Mouse (Mus musculus): Measurements from ENCODE around the gene Zfp982. TPM values are rescaled to one million over a fixed set of nuclear protein-coding genes. Genes with fewer than 3 reads are reported as not detected.
"Not testable (repeated sequence)": the region's sequence is repeated elsewhere in the genome, so short reads cannot be mapped to it uniquely, and the experiment has no call there.

Gene Zfp982
- total RNA-seq, 1 experiment, result 40.5 TPM

GRCm38 (mm10) chr4:147518981-147519380 is 26.8 kb downstream of the Zfp982 start:
- Histone ChIP-seq H3K4me3 (ENCODE audit: insufficient read depth in 1 of 2, low read depth in 1 of 2, low read length in 2 of 2, poor library complexity in 1 of 2, severe bottlenecking in 1 of 2) (no peak overlapping the region), H3K27ac (ENCODE audit: insufficient read depth, low read depth, low read length, poor library complexity, severe bottlenecking) (no peak overlapping the region), H3K36me3 (ENCODE audit: control insufficient read depth, insufficient read depth, low read length, poor library complexity, severe bottlenecking) (no peaks in the 10 kb centered on the region; the same call in 1 of the 2 replicates), H3K4me1 (ENCODE audit: control insufficient read depth in 2 of 2, insufficient read depth in 2 of 2, low read length in 2 of 2, poor library complexity in 1 of 2) (no peaks in the 10 kb centered on the region), H3K9ac (ENCODE audit: insufficient read depth, low read depth, low read length, poor library complexity, severe bottlenecking) (no peak overlapping the region), H3K9me3 (ENCODE audit: control insufficient read depth, insufficient read depth, low read depth, low read length) (0 out of 2 replicates have a peak, but pooled peaks cover 5% of the 10 kb centered on the region)
- TF ChIP-seq ZC3H11A (IDR thresholded peaks at IDR 0.05; ENCODE audit: borderline replicate concordance, low read depth, low read length) (no peak), HCFC1 (IDR thresholded peaks at IDR 0.05; ENCODE audit: borderline replicate concordance, insufficient read depth, low read length) (no peak), MAFK (IDR thresholded peaks at IDR 0.05; ENCODE audit: insufficient read depth, low read depth, low read length) (no peak), CHD2 (IDR thresholded peaks at IDR 0.05; ENCODE audit: low read depth, low read length) (no peak), ZNF384 (IDR thresholded peaks at IDR 0.05; ENCODE audit: low read depth, low read length) (no peak)
- in situ Hi-C loops (cut with MboI; ENCODE audit: low sequenced_read_pairs in 2 of 2, unreplicated experiment in 2 of 2), result loop anchor here (5.0 kb wide), 1 partner anchor 1962 kb away; no protein-coding TSS in a partner anchor
- no peak for DNase-seq (ENCODE audit: low read depth, low spot score)

GRCm38 (mm10) chr4:147520100-147520499 is 27.9 kb downstream of the Zfp982 start:
- Histone ChIP-seq H3K4me1 (ENCODE audit: control insufficient read depth in 2 of 2, insufficient read depth in 2 of 2, low read length in 2 of 2, poor library complexity in 1 of 2) (no peaks in the 10 kb centered on the region), H3K4me3 (ENCODE audit: insufficient read depth in 1 of 2, low read depth in 1 of 2, low read length in 2 of 2, poor library complexity in 1 of 2, severe bottlenecking in 1 of 2) (no peak overlapping the region), H3K9me3 (ENCODE audit: control insufficient read depth, insufficient read depth, low read depth, low read length) (0 out of 2 replicates have a peak, but pooled peaks cover 5% of the 10 kb centered on the region), H3K27ac (ENCODE audit: insufficient read depth, low read depth, low read length, poor library complexity, severe bottlenecking) (no peak overlapping the region), H3K36me3 (ENCODE audit: control insufficient read depth, insufficient read depth, low read length, poor library complexity, severe bottlenecking) (no peaks in the 10 kb centered on the region; the same call in 1 of the 2 replicates), H3K9ac (ENCODE audit: insufficient read depth, low read depth, low read length, poor library complexity, severe bottlenecking) (no peak overlapping the region)
- in situ Hi-C loops (cut with MboI; ENCODE audit: low sequenced_read_pairs in 2 of 2, unreplicated experiment in 2 of 2), result loop anchor here (10.0 kb wide), 1 partner anchor 275 kb away; no protein-coding TSS in a partner anchor
- no peak for DNase-seq (ENCODE audit: low read depth, low spot score)
- TF ChIP-seq ZC3H11A (IDR thresholded peaks at IDR 0.05; ENCODE audit: borderline replicate concordance, low read depth, low read length) (no peak), ZNF384 (IDR thresholded peaks at IDR 0.05; ENCODE audit: low read depth, low read length) (no peak), CHD2 (IDR thresholded peaks at IDR 0.05; ENCODE audit: low read depth, low read length) (no peak), MAFK (IDR thresholded peaks at IDR 0.05; ENCODE audit: insufficient read depth, low read depth, low read length) (no peak), HCFC1 (IDR thresholded peaks at IDR 0.05; ENCODE audit: borderline replicate concordance, insufficient read depth, low read length) (no peak)

DNA sequence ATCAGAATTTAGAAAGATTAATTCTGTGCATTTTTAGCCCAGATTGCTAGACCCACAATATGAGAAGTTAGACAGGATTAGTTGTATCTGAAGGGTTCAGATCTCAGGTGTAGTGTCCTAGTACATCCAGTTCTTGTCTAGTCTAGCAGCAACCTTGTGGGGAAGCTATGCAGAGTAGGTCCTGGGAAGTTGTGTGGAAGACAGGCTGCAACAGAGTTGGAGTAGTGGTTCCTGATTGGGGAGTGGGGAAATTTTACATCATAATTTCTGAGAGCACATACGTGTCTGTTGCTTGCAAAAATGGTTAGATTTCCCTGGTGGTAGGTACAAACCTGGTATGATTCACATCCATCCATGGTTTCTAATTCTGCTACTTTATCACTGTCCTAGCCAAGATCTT is 32.9 kb downstream of the Zfp982 start:
- Histone ChIP-seq H3K4me3 (ENCODE audit: insufficient read depth in 1 of 2, low read depth in 1 of 2, low read length in 2 of 2, poor library complexity in 1 of 2, severe bottlenecking in 1 of 2) (no peak overlapping the region), H3K4me1 (ENCODE audit: control insufficient read depth in 2 of 2, insufficient read depth in 2 of 2, low read length in 2 of 2, poor library complexity in 1 of 2) (no peaks in the 10 kb centered on the region), H3K9ac (ENCODE audit: insufficient read depth, low read depth, low read length, poor library complexity, severe bottlenecking) (no peak overlapping the region), H3K9me3 (ENCODE audit: control insufficient read depth, insufficient read depth, low read depth, low read length) (peaks cover 9% of the 10 kb centered on the region), H3K27ac (ENCODE audit: insufficient read depth, low read depth, low read length, poor library complexity, severe bottlenecking) (no peak overlapping the region), H3K36me3 (ENCODE audit: control insufficient read depth, insufficient read depth, low read length, poor library complexity, severe bottlenecking) (no peaks in the 10 kb centered on the region)
- TF ChIP-seq ZC3H11A (IDR thresholded peaks at IDR 0.05; ENCODE audit: borderline replicate concordance, low read depth, low read length) (no peak), HCFC1 (IDR thresholded peaks at IDR 0.05; ENCODE audit: borderline replicate concordance, insufficient read depth, low read length) (no peak), ZNF384 (IDR thresholded peaks at IDR 0.05; ENCODE audit: low read depth, low read length) (no peak), MAFK (IDR thresholded peaks at IDR 0.05; ENCODE audit: insufficient read depth, low read depth, low read length) (no peak), CHD2 (IDR thresholded peaks at IDR 0.05; ENCODE audit: low read depth, low read length) (no peak)
- in situ Hi-C loops (cut with MboI; ENCODE audit: low sequenced_read_pairs in 2 of 2, unreplicated experiment in 2 of 2), result loop anchor here (10.0 kb wide), 1 partner anchor 270 kb away; no protein-coding TSS in a partner anchor
- no peak for DNase-seq (ENCODE audit: low read depth, low spot score)

DNA sequence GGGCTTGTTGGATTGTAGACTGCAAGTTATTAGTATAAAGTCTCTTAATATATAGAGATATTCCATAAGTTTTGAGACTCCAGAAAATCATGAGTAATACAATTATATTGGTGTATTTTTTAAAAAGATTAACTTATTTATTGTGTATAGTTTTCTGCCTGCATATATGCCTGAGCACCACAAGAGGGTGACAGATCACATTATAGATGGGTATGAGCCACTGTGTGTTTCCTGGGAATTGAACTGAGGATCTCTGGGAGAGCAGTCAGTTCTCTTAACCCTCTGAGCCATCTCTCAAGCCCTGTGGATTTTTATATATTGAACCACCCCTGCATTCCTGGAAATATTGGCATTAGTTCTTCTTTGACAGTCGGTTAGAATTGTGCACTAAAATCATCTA is 38.1 kb downstream of the Zfp982 start:
- H3K36me3 ChIP-seq (ENCODE audit: control insufficient read depth, insufficient read depth, low read length, poor library complexity, severe bottlenecking), result no peaks in the 10 kb centered on the region
- no peak for TF ChIP-seq ZC3H11A (IDR thresholded peaks at IDR 0.05; ENCODE audit: borderline replicate concordance, low read depth, low read length)
- TF ChIP-seq ZNF384 (IDR thresholded peaks at IDR 0.05; ENCODE audit: low read depth, low read length), result no peak
- TF ChIP-seq HCFC1 (IDR thresholded peaks at IDR 0.05; ENCODE audit: borderline replicate concordance, insufficient read depth, low read length), result no peak
- no peak for TF ChIP-seq MAFK (IDR thresholded peaks at IDR 0.05; ENCODE audit: insufficient read depth, low read depth, low read length)
- no peak for TF ChIP-seq CHD2 (IDR thresholded peaks at IDR 0.05; ENCODE audit: low read depth, low read length)
- H3K9ac ChIP-seq (ENCODE audit: insufficient read depth, low read depth, low read length, poor library complexity, severe bottlenecking), result no peak overlapping the region
- H3K9me3 ChIP-seq (ENCODE audit: control insufficient read depth, insufficient read depth, low read depth, low read length), result peaks cover 6% of the 10 kb centered on the region
- H3K4me1 ChIP-seq (ENCODE audit: control insufficient read depth in 2 of 2, insufficient read depth in 2 of 2, low read length in 2 of 2, poor library complexity in 1 of 2), result no peaks in the 10 kb centered on the region; a peak in 1 of 4 replicates
- in situ Hi-C loops (cut with MboI; ENCODE audit: low sequenced_read_pairs in 2 of 2, unreplicated experiment in 2 of 2), result no loop called here
- H3K4me3 ChIP-seq (ENCODE audit: insufficient read depth in 1 of 2, low read depth in 1 of 2, low read length in 2 of 2, poor library complexity in 1 of 2, severe bottlenecking in 1 of 2), result no peak overlapping the region
- DNase-seq (ENCODE audit: low read depth, low spot score), result no peak
- no peak overlapping the region for H3K27ac ChIP-seq (ENCODE audit: insufficient read depth, low read depth, low read length, poor library complexity, severe bottlenecking)

- DNase-seq (ENCODE audit: low read depth, low spot score); H3K4me3 ChIP-seq (ENCODE audit: insufficient read depth in 1 of 2, low read depth in 1 of 2, low read length in 2 of 2, poor library complexity in 1 of 2, severe bottlenecking in 1 of 2); H3K9ac ChIP-seq (ENCODE audit: insufficient read depth, low read depth, low read length, poor library complexity, severe bottlenecking); H3K36me3 ChIP-seq (ENCODE audit: control insufficient read depth, insufficient read depth, low read length, poor library complexity, severe bottlenecking); in situ Hi-C loops (cut with MboI; ENCODE audit: low sequenced_read_pairs in 2 of 2, unreplicated experiment in 2 of 2); H3K4me1 ChIP-seq (ENCODE audit: control insufficient read depth in 2 of 2, insufficient read depth in 2 of 2, low read length in 2 of 2, poor library complexity in 1 of 2); H3K9me3 ChIP-seq (ENCODE audit: control insufficient read depth, insufficient read depth, low read depth, low read length); H3K27ac ChIP-seq (ENCODE audit: insufficient read depth, low read depth, low read length, poor library complexity, severe bottlenecking): not testable (repeated sequence)
Measured at GRCm38 (mm10) chr4:147535916-147536315, 43.7 kb downstream of the Zfp982 start.

All from ES-E14 (cell line).